Mouse (Mus musculus) lung, embryonic 14.5 days (tissue): ENCODE results near the gene Pnpla8. TPM values are rescaled to one million over a fixed set of nuclear protein-coding genes. Genes with fewer than 3 reads are reported as not detected.
"Not testable (repeated sequence)": the region's sequence is repeated elsewhere in the genome, so short reads cannot be mapped to it uniquely, and the experiment has no call there.

ENCODE experiments used
- ATAC-seq: fragments of 200-750 bp; cut with Nextera tagmentation; 2 replicates; pipeline ENCODE4 v1.8.0; 2017; ENCODE audit warnings: mild to moderate bottlenecking, moderate TSS enrichment, moderate library complexity; ENCODE audit not compliant: insufficient read depth
- DNase-seq: peaks from one replicate; pipeline ENCODE4 v3.0.0-alpha.2; 2015
- H3K27ac ChIP-seq: fragments of 300-500 bp; sonication (generic); 2 replicates; pipeline ENCODE4 v1.5.1; 2014; ENCODE audit warnings: low read depth, mild to moderate bottlenecking, moderate library complexity
- H3K27me3 ChIP-seq: fragments of 300-500 bp; sonication (generic); 2 replicates; pipeline ENCODE4 v1.6.1; 2014; ENCODE audit warnings: low read length, control low read depth; ENCODE audit not compliant: insufficient read depth
- H3K36me3 ChIP-seq: fragments of 300-500 bp; sonication (generic); 2 replicates; pipeline ENCODE4 v1.6.1; 2014; ENCODE audit warnings: control low read depth; ENCODE audit not compliant: insufficient read depth
- H3K4me1 ChIP-seq: fragments of 300-500 bp; sonication (generic); 2 replicates; pipeline ENCODE4 v1.6.1; 2014; ENCODE audit warnings: antibody characterized with exemption, control low read depth; ENCODE audit not compliant: insufficient read depth
- H3K4me2 ChIP-seq: fragments of 300-500 bp; sonication (generic); 2 replicates; pipeline ENCODE4 v1.6.1; 2014; ENCODE audit warnings: mild to moderate bottlenecking
- H3K4me3 ChIP-seq: fragments of 300-500 bp; sonication (generic); 2 replicates; pipeline ENCODE4 v1.5.1; 2014; ENCODE audit warnings: low read depth, low read length
- H3K9ac ChIP-seq: fragments of 300-500 bp; sonication (generic); 2 replicates; pipeline ENCODE4 v1.6.1; 2014
- H3K9me3 ChIP-seq: fragments of 300-500 bp; sonication (generic); 2 replicates; pipeline ENCODE4 v1.6.1; 2016; ENCODE audit warnings: low read depth, low read length, control low read depth
- CTCF ChIP-seq: IDR thresholded peaks from 2 replicates; pipeline ENCODE4 v1.5.1; 2016; ENCODE audit warnings: antibody characterized with exemption, low read depth
- WGBS: fragments of 180-500 bp; shearing (Covaris S2); extraction: QIAGEN DNeasy Blood & Tissue Kit; methylation state at CpG from one replicate; pipeline ENCODE4 v1.1.7; 2014; 5-methylcytosine and 5-hydroxymethylcytosine counted together
- polyA plus RNA-seq: library from polyadenylated mRNA; unstranded; fragments of >200 nt; fragmentation: Nextera tagmentation; extraction: Ambion mirVana; gene quantifications from 2 replicates; pipeline ENCODE4 v1.2.1, GENCODE M21; 2014

Gene Pnpla8
- polyA plus RNA-seq, 1 experiment from 2014 or later: 52.6 TPM

- Histone ChIP-seq H3K9me3 (no peaks in the 10 kb centered on the region), H3K4me1 (no peaks in the 10 kb centered on the region), H3K36me3 (no peaks in the 10 kb centered on the region), H3K27ac (no peak overlapping the region), H3K4me2 (no peak overlapping the region), H3K27me3 (no peaks in the 10 kb centered on the region), H3K9ac (no peak overlapping the region), H3K4me3 (no peak overlapping the region)
- ATAC-seq (no peak), DNase-seq (no peak)
- no peak for TF ChIP-seq CTCF
- WGBS: 92% methylated on average over 6 of the region's 6 CpGs
These were observed 53.1 kb downstream of the Pnpla8 start for GRCm38 (mm10) chr12:44274125-44274835.

- not testable (repeated sequence) for H3K27me3 ChIP-seq, H3K4me3 ChIP-seq, H3K27ac ChIP-seq, H3K4me2 ChIP-seq, DNase-seq, H3K9me3 ChIP-seq, H3K36me3 ChIP-seq, H3K9ac ChIP-seq, ATAC-seq, H3K4me1 ChIP-seq
- WGBS: 69% methylated on average over 2 of the region's 2 CpGs
These were observed 59.0 kb downstream of the Pnpla8 start for GRCm38 (mm10) chr12:44280147-44280546.

- H3K9ac ChIP-seq: no peak overlapping the region
- no peaks in the 10 kb centered on the region for H3K4me1 ChIP-seq
- H3K36me3 ChIP-seq: peaks cover 7% of the 10 kb centered on the region; the same call in 1 of the 2 replicates
- H3K4me2 ChIP-seq: no peak overlapping the region
- ATAC-seq (no peak), DNase-seq (no peak)
- no peak for TF ChIP-seq CTCF
- no peaks in the 10 kb centered on the region for H3K27me3 ChIP-seq
- no peak overlapping the region for H3K27ac ChIP-seq
- WGBS: 76% methylated on average over 3 of the region's 3 CpGs
- H3K4me3 ChIP-seq: no peak overlapping the region
- H3K9me3 ChIP-seq: no peaks in the 10 kb centered on the region
These were observed 60.4 kb downstream of the Pnpla8 start for GRCm38 (mm10) chr12:44281534-44281933.

- Histone ChIP-seq H3K36me3 (peaks cover 11% of the 10 kb centered on the region; the same call in 1 of the 2 replicates), H3K27me3 (no peaks in the 10 kb centered on the region), H3K27ac (no peak overlapping the region; the same call in 1 of the 2 replicates), H3K9ac (no peak overlapping the region), H3K4me3 (no peak overlapping the region), H3K4me2 (no peak overlapping the region), H3K9me3 (no peaks in the 10 kb centered on the region), H3K4me1 (no peaks in the 10 kb centered on the region)
- ATAC-seq (no peak), DNase-seq (peak; percentile 32)
- WGBS: 61% methylated on average over 9 of the region's 9 CpGs
- no peak for TF ChIP-seq CTCF
These were observed 62.2 kb downstream of the Pnpla8 start for GRCm38 (mm10) chr12:44283378-44283777.

- H3K36me3 ChIP-seq: peaks cover 22% of the 10 kb centered on the region; the same call in 1 of the 2 replicates
- 93% methylated on average over 8 of the region's 8 CpGs for WGBS
- no peaks in the 10 kb centered on the region for H3K4me1 ChIP-seq
- ATAC-seq: no peak
- H3K4me2 ChIP-seq: no peak overlapping the region
- no peak for DNase-seq
- H3K27ac ChIP-seq: no peak overlapping the region
- no peak overlapping the region for H3K4me3 ChIP-seq
- no peak overlapping the region for H3K9ac ChIP-seq
- no peaks in the 10 kb centered on the region for H3K27me3 ChIP-seq
- no peak for TF ChIP-seq CTCF
- no peaks in the 10 kb centered on the region for H3K9me3 ChIP-seq
These were observed 65.8 kb downstream of the Pnpla8 start for GRCm38 (mm10) chr12:44286992-44287391.

GRCm38 (mm10) chr12:44292281-44292680 lies 71.1 kb downstream of the Pnpla8 start:
- H3K9me3 ChIP-seq: no peaks in the 10 kb centered on the region
- peaks cover 11% of the 10 kb centered on the region; the same call in 1 of the 2 replicates for H3K36me3 ChIP-seq
- H3K27ac ChIP-seq: no peak overlapping the region
- H3K27me3 ChIP-seq: no peaks in the 10 kb centered on the region
- DNase-seq (peak; percentile 93), ATAC-seq (no peak)
- H3K4me3 ChIP-seq: no peak overlapping the region
- H3K4me2 ChIP-seq: no peak overlapping the region
- no peaks in the 10 kb centered on the region for H3K4me1 ChIP-seq
- peak; percentile 83 for TF ChIP-seq CTCF
- H3K9ac ChIP-seq: no peak overlapping the region

- Histone ChIP-seq H3K4me3 (no peak overlapping the region), H3K27ac (no peak overlapping the region), H3K9ac (no peak overlapping the region), H3K9me3 (no peaks in the 10 kb centered on the region), H3K4me2 (no peak overlapping the region), H3K4me1 (no peaks in the 10 kb centered on the region), H3K27me3 (no peaks in the 10 kb centered on the region), H3K36me3 (no peaks in the 10 kb centered on the region)
- no peak for TF ChIP-seq CTCF
- no peak for DNase-seq
- ATAC-seq: no peak
These were observed 79.6 kb downstream of the Pnpla8 start for GRCm38 (mm10) chr12:44300793-44301192.

GRCm38 (mm10) chr12:44304012-44304411 lies 82.8 kb downstream of the Pnpla8 start:
- 84% methylated on average over 1 of the region's 1 CpGs for WGBS
- ATAC-seq (no peak), DNase-seq (no peak)
- Histone ChIP-seq H3K27ac (no peak overlapping the region), H3K36me3 (peaks cover 10% of the 10 kb centered on the region), H3K4me3 (no peak overlapping the region), H3K9ac (no peak overlapping the region), H3K4me1 (no peaks in the 10 kb centered on the region), H3K9me3 (no peaks in the 10 kb centered on the region), H3K27me3 (no peaks in the 10 kb centered on the region), H3K4me2 (no peak overlapping the region)
- TF ChIP-seq CTCF: no peak
